8 mouse cellular contexts compared by ENCODE assay signal in the genomic region with DNA sequence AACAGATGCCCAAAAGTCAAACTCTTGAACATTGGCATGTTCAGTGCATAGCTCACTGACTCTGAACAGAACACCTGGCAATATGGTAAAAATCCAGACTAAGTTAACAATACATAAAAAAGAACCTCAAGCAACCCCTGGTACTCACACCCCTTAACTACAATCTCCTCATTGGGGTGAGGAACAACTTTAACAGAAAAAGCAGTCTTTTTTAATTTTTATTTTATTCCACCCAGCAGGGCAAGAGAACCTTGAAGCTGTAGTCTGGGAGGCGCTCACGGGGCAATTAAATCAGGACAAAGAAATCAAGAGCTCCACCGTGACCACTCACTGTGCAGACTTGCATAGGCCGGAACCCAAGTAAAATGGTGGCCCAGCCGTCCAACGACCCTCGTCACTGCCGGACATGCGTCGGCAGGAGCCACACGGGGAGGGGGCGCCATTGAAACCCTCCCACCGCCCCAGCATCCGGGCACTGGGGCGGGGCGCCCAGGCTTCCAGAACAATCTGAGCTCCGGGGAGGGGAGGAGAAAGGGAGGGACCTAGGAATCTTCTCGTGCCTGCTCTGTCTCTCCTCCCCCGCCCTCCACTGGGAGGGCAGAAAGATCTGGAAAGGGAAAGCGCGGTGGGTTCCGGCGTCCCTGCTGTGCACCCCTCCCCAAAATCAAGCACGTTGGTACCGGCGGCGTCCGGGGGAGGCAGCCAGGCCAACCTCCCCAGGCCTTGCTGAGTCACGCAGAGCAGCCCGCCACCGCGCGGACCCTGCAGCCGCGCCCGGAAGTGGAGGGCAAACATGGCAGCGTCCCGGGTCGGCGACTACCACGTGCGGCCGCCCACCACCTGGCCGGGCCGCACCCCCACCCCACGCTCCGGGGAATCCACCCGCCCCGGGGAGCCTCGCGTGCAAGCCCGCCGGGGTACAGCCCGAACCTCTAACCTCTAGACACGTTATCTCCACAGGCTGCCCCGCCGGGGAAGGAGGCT. TPM values are rescaled to one million over a fixed set of nuclear protein-coding genes. Genes with fewer than 3 reads are reported as not detected.
DNase-seq lines count a peak whose midpoint lies in the region; ATAC-seq and TF ChIP-seq lines count a peak whose summit lies in the region.

No protein-coding gene starts in this region.

- H3K4me2 ChIP-seq in intestine, postnatal 0 days (replicated peaks; ENCODE audit: low read depth), result peak overlapping the region; percentile 86
- H3K4me2 ChIP-seq in limb, embryonic 11.5 days (ENCODE audit: low read depth, severe bottlenecking), result peak overlapping the region; percentile 91
- H3K4me2 ChIP-seq in midbrain, embryonic 11.5 days, result peak overlapping the region; percentile 78

- no peaks in the 10 kb centered on the region for H3K9me3 ChIP-seq in embryonic facial prominence, embryonic 10.5 days
- H3K9me3 ChIP-seq in intestine, postnatal 0 days (ENCODE audit: control insufficient read depth), result no peaks in the 10 kb centered on the region
- H3K9me3 ChIP-seq in limb, embryonic 11.5 days (ENCODE audit: control insufficient read depth, low read length), result no peaks in the 10 kb centered on the region
- no peaks in the 10 kb centered on the region for H3K9me3 ChIP-seq in midbrain, embryonic 11.5 days (ENCODE audit: control insufficient read depth, low read length)

- H3K27me3 ChIP-seq in embryonic facial prominence, embryonic 10.5 days (replicated peaks; ENCODE audit: low read depth, poor library complexity, severe bottlenecking), result no peaks in the 10 kb centered on the region
- no peaks in the 10 kb centered on the region for H3K27me3 ChIP-seq in intestine, postnatal 0 days (replicated peaks; ENCODE audit: control insufficient read depth, insufficient read depth, low read length)
- H3K27me3 ChIP-seq in limb, embryonic 11.5 days (ENCODE audit: control insufficient read depth, insufficient read depth, low read length), result no peaks in the 10 kb centered on the region
- H3K27me3 ChIP-seq in midbrain, embryonic 11.5 days (ENCODE audit: control insufficient read depth, insufficient read depth, low read length), result no peaks in the 10 kb centered on the region

- ATAC-seq in intestine, postnatal 0 days, result peak; percentile 59
- ATAC-seq in limb, embryonic 11.5 days (ENCODE audit: insufficient number of reproducible peaks, low FRiP score, low TSS enrichment, low read depth), result peak; percentile 56
- ATAC-seq in midbrain, embryonic 11.5 days (ENCODE audit: low FRiP score), result peak; percentile 68

- under 1% methylated on average over 57 of the region's 57 CpGs for WGBS in embryonic facial prominence, embryonic 10.5 days
- WGBS in intestine, postnatal 0 days, result under 1% methylated on average over 55 of the region's 57 CpGs
- under 1% methylated on average over 55 of the region's 57 CpGs for WGBS in limb, embryonic 11.5 days
- WGBS in midbrain, embryonic 11.5 days, result under 1% methylated on average over 50 of the region's 57 CpGs

- peaks cover 48% of the 10 kb centered on the region for H3K36me3 ChIP-seq in embryonic facial prominence, embryonic 10.5 days (replicated peaks)
- H3K36me3 ChIP-seq in intestine, postnatal 0 days (ENCODE audit: control insufficient read depth, insufficient read depth), result peaks cover 41% of the 10 kb centered on the region
- peaks cover 39% of the 10 kb centered on the region for H3K36me3 ChIP-seq in limb, embryonic 11.5 days (ENCODE audit: control insufficient read depth, insufficient read depth, low read length)
- H3K36me3 ChIP-seq in midbrain, embryonic 11.5 days (ENCODE audit: control insufficient read depth, insufficient read depth, low read length), result peaks cover 37% of the 10 kb centered on the region

- TF ChIP-seq CTCF in intestine, postnatal 0 days (IDR thresholded peaks at IDR 0.05; ENCODE audit: low read depth), result no peak

- peak overlapping the region; percentile 99 for H3K27ac ChIP-seq in embryonic facial prominence, embryonic 10.5 days (replicated peaks)
- peak overlapping the region; percentile 95 for H3K27ac ChIP-seq in intestine, postnatal 0 days (ENCODE audit: low read depth, low read length)
- peak overlapping the region; percentile 94 for H3K27ac ChIP-seq in limb, embryonic 11.5 days (replicated peaks; ENCODE audit: low read depth, low read length)
- H3K27ac ChIP-seq in midbrain, embryonic 11.5 days (ENCODE audit: low read depth, low read length), result peak overlapping the region; percentile 92

- H3K9ac ChIP-seq in intestine, postnatal 0 days (ENCODE audit: low read depth, low read length), result peak overlapping the region; percentile 97
- peak overlapping the region; percentile 99 for H3K9ac ChIP-seq in limb, embryonic 11.5 days (ENCODE audit: low read length)
- peak overlapping the region; percentile 99 for H3K9ac ChIP-seq in midbrain, embryonic 11.5 days (ENCODE audit: low read length)

- H3K4me3 ChIP-seq in embryonic facial prominence, embryonic 10.5 days, result peak overlapping the region; percentile 100
- H3K4me3 ChIP-seq in intestine, postnatal 0 days (ENCODE audit: low read depth, low read length), result peak overlapping the region; percentile 100
- H3K4me3 ChIP-seq in limb, embryonic 11.5 days (ENCODE audit: low read depth, low read length), result peak overlapping the region; percentile 100
- H3K4me3 ChIP-seq in midbrain, embryonic 11.5 days (ENCODE audit: low read depth, low read length), result peak overlapping the region; percentile 99

- H3K4me1 ChIP-seq in embryonic facial prominence, embryonic 10.5 days, result peaks cover 41% of the 10 kb centered on the region
- peaks cover 9% of the 10 kb centered on the region for H3K4me1 ChIP-seq in intestine, postnatal 0 days (replicated peaks; ENCODE audit: control insufficient read depth, insufficient read depth, low read length)
- peaks cover 12% of the 10 kb centered on the region; the same call in 1 of the 2 replicates for H3K4me1 ChIP-seq in limb, embryonic 11.5 days (ENCODE audit: control insufficient read depth, insufficient read depth, low read length)
- peaks cover 16% of the 10 kb centered on the region for H3K4me1 ChIP-seq in midbrain, embryonic 11.5 days (ENCODE audit: control insufficient read depth, insufficient read depth, low read length)

- DNase-seq in ovary, adult 18-20 months (ENCODE audit: low spot score), result peak; percentile 72
- no peak for DNase-seq in ovary, postnatal 10 days (ENCODE audit: low spot score)
- peak; percentile 92 for DNase-seq in embryonic facial prominence, embryonic 10.5 days (ENCODE audit: low spot score)
- peak; percentile 99 for DNase-seq in heart, adult 11 months
- peak; percentile 89 for DNase-seq in limb, embryonic 11.5 days (ENCODE audit: low spot score)
- peak; percentile 98 for DNase-seq in midbrain, embryonic 11.5 days (ENCODE audit: low spot score, missing footprints)
- DNase-seq in spleen, adult 18-20 months, result peak; percentile 62 to 64

RNA-seq across cellular contexts. Expression of gene Hsp90ab1, which starts 0.7 kb away (rescaled TPM):
- polyA plus RNA-seq in embryonic facial prominence, embryonic 10.5 days (2016; fragmentation: Nextera tagmentation; extraction: Ambion mirVana), result 2,187 and 2,215 TPM in 2 replicates
- 483 and 505 TPM in 2 replicates for polyA plus RNA-seq in intestine, postnatal 0 days (2015; fragmentation: Nextera tagmentation; extraction: Ambion mirVana)
- 1,903 and 1,914 TPM in 2 replicates for polyA plus RNA-seq in limb, embryonic 11.5 days (2014; fragmentation: Nextera tagmentation; extraction: Ambion mirVana)
- 1,614 and 1,690 TPM in 2 replicates for polyA plus RNA-seq in midbrain, embryonic 11.5 days (2014; fragmentation: Nextera tagmentation; extraction: Ambion mirVana)

RNA-seq across cellular contexts. Expression of gene Slc35b2, which starts 8.7 kb away (rescaled TPM):
- 95.8 and 101 TPM in 2 replicates for polyA plus RNA-seq in embryonic facial prominence, embryonic 10.5 days (2016; fragmentation: Nextera tagmentation; extraction: Ambion mirVana)
- polyA plus RNA-seq in intestine, postnatal 0 days (2015; fragmentation: Nextera tagmentation; extraction: Ambion mirVana), result 77.7 and 79.5 TPM in 2 replicates
- 90.5 and 92.0 TPM in 2 replicates for polyA plus RNA-seq in limb, embryonic 11.5 days (2014; fragmentation: Nextera tagmentation; extraction: Ambion mirVana)
- 97.2 and 102 TPM in 2 replicates for polyA plus RNA-seq in midbrain, embryonic 11.5 days (2014; fragmentation: Nextera tagmentation; extraction: Ambion mirVana)

RNA-seq across cellular contexts. Expression of gene Nfkbie, which starts 16.9 kb away (rescaled TPM):
- polyA plus RNA-seq in embryonic facial prominence, embryonic 10.5 days (2016; fragmentation: Nextera tagmentation; extraction: Ambion mirVana), result 6.6 and 7.1 TPM in 2 replicates
- polyA plus RNA-seq in intestine, postnatal 0 days (2015; fragmentation: Nextera tagmentation; extraction: Ambion mirVana), result 3.8 and 4.0 TPM in 2 replicates
- 5.6 and 6.2 TPM in 2 replicates for polyA plus RNA-seq in limb, embryonic 11.5 days (2014; fragmentation: Nextera tagmentation; extraction: Ambion mirVana)
- 7.8 and 9.0 TPM in 2 replicates for polyA plus RNA-seq in midbrain, embryonic 11.5 days (2014; fragmentation: Nextera tagmentation; extraction: Ambion mirVana)

RNA-seq across cellular contexts. Expression of gene Tmem151b, which starts 22.9 kb away (rescaled TPM):
- 5.8 and 8.3 TPM in 2 replicates for polyA plus RNA-seq in embryonic facial prominence, embryonic 10.5 days (2016; fragmentation: Nextera tagmentation; extraction: Ambion mirVana)
- polyA plus RNA-seq in intestine, postnatal 0 days (2015; fragmentation: Nextera tagmentation; extraction: Ambion mirVana), result 0.68 TPM in 2 replicates
- 5.2 and 5.7 TPM in 2 replicates for polyA plus RNA-seq in limb, embryonic 11.5 days (2014; fragmentation: Nextera tagmentation; extraction: Ambion mirVana)
- 5.1 and 6.2 TPM in 2 replicates for polyA plus RNA-seq in midbrain, embryonic 11.5 days (2014; fragmentation: Nextera tagmentation; extraction: Ambion mirVana)

RNA-seq across cellular contexts. Expression of gene Slc29a1, which starts 27.0 kb away (rescaled TPM):
- polyA plus RNA-seq in embryonic facial prominence, embryonic 10.5 days (2016; fragmentation: Nextera tagmentation; extraction: Ambion mirVana), result 53.4 and 58.1 TPM in 2 replicates
- polyA plus RNA-seq in intestine, postnatal 0 days (2015; fragmentation: Nextera tagmentation; extraction: Ambion mirVana), result 37.8 and 38.4 TPM in 2 replicates
- 38.9 and 41.4 TPM in 2 replicates for polyA plus RNA-seq in limb, embryonic 11.5 days (2014; fragmentation: Nextera tagmentation; extraction: Ambion mirVana)
- 45.1 and 46.8 TPM in 2 replicates for polyA plus RNA-seq in midbrain, embryonic 11.5 days (2014; fragmentation: Nextera tagmentation; extraction: Ambion mirVana)
